Mouse (Mus musculus) embryonic facial prominence, embryonic 11.5 days (tissue): ENCODE measurements at regions not wholly inside any gene's neighbourhood (a gene's known extent, or its start where the extent isn't known, plus 50 kb on each side); places are given as distances from the start of the nearest gene placed in this dataset.

Source experiments
- ATAC-seq: fragments of 200-750 bp; cut with Nextera tagmentation; replicated peaks from 2 replicates; pipeline ENCODE4 v1.8.0; 2017; ENCODE audit warnings: low read depth; ENCODE audit not compliant: insufficient number of reproducible peaks, low FRiP score, low TSS enrichment
- DNase-seq: peaks from one replicate; pipeline ENCODE4 v3.0.0-alpha.2; 2015; ENCODE audit warnings: low spot score
- H3K27ac ChIP-seq: fragments of 300-500 bp; sonication (generic); replicated peaks from 2 replicates; pipeline ENCODE4 v1.5.1; 2014; ENCODE audit warnings: mild to moderate bottlenecking, low read depth, low read length, control low read depth
- H3K27me3 ChIP-seq: fragments of 300-500 bp; sonication (generic); 2 replicates; pipeline ENCODE4 v1.6.1; 2014; ENCODE audit warnings: mild to moderate bottlenecking, low read length, moderate library complexity, mixed read lengths; ENCODE audit not compliant: control insufficient read depth, insufficient read depth
- H3K36me3 ChIP-seq: fragments of 300-500 bp; sonication (generic); replicated peaks from 2 replicates; pipeline ENCODE4 v1.6.1; 2014; ENCODE audit warnings: low read depth, mild to moderate bottlenecking, low read length, moderate library complexity, mixed read lengths; ENCODE audit not compliant: control insufficient read depth, insufficient read depth
- H3K4me1 ChIP-seq: fragments of 300-500 bp; sonication (generic); 2 replicates; pipeline ENCODE4 v1.6.1; 2014; ENCODE audit warnings: low read length, mixed read lengths; ENCODE audit not compliant: control insufficient read depth, insufficient read depth
- H3K4me2 ChIP-seq: fragments of 300-500 bp; sonication (generic); 2 replicates; pipeline ENCODE4 v1.6.1; 2014; ENCODE audit warnings: low read depth, mild to moderate bottlenecking, control low read depth, low read length, moderate library complexity
- H3K4me3 ChIP-seq: fragments of 300-500 bp; sonication (generic); 2 replicates; pipeline ENCODE4 v1.5.1; 2014; ENCODE audit warnings: low read depth, low read length, control low read depth
- H3K9ac ChIP-seq: fragments of 300-500 bp; sonication (generic); replicated peaks from 2 replicates; pipeline ENCODE4 v1.6.1; 2014; ENCODE audit warnings: mild to moderate bottlenecking, control low read depth, low read length
- H3K9me3 ChIP-seq: fragments of 300-500 bp; sonication (generic); replicated peaks from 2 replicates; pipeline ENCODE4 v1.6.1; 2016; ENCODE audit warnings: mild to moderate bottlenecking, low read length, inconsistent platforms, mixed read lengths; ENCODE audit not compliant: control insufficient read depth
- WGBS: fragments of 180-500 bp; shearing (Covaris S2); extraction: QIAGEN DNeasy Blood & Tissue Kit; methylation state at CpG from one replicate; pipeline ENCODE4 v1.1.7; 2014; 5-methylcytosine and 5-hydroxymethylcytosine counted together

DNA sequence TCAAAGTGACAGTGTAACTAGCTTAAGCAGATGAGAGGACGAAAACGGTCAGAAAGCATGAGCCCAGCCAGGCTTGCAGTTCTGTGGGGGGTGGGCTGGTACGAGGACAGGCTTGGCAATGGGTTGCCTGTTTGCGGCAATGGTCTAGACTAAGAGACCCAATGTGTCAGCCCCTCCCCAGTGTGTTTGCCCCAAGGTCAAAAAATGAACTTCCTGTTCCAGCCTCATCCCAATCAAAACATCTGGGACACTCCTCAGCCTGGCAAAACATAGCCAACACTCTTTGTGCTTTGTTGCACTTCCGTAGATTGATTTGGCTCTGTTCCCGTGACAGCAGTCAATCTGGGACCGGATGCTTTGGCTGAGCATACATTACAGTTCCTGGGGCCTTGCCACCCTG lies 132.7 kb upstream of the Ces5a start:
- DNase-seq (peak; percentile 8), ATAC-seq (no peak)
- WGBS: 28% methylated on average over 7 of the region's 7 CpGs
- H3K4me3 ChIP-seq: no peak overlapping the region
- H3K27me3 ChIP-seq: no peaks in the 10 kb centered on the region
- no peaks in the 10 kb centered on the region for H3K36me3 ChIP-seq
- H3K9me3 ChIP-seq: no peaks in the 10 kb centered on the region
- no peaks in the 10 kb centered on the region for H3K4me1 ChIP-seq
- no peak overlapping the region for H3K9ac ChIP-seq
- H3K27ac ChIP-seq: no peak overlapping the region
- no peak overlapping the region for H3K4me2 ChIP-seq

DNA sequence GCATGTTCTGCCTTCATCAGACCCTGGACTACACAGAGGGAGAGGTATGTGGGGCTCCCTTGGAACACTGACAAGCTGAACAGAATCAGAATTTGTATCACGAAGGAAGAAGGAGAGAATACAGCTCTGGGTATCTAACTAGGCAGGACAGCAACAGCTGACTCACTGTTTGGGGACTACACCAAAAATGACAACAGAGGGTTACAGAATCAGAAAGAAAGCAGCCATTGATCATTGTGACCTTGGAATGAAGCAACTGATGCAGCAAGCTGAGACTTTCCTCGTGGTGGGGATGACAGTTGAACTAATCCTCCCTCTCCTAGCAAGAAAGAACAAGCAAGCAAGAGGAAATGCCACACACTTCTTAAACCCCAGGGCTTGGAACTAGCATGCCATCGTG lies 135.0 kb upstream of the Gnao1 start:
- DNase-seq (no peak), ATAC-seq (no peak)
- Histone ChIP-seq H3K9me3 (no peaks in the 10 kb centered on the region), H3K4me3 (no peak overlapping the region), H3K4me1 (no peaks in the 10 kb centered on the region), H3K27me3 (no peaks in the 10 kb centered on the region), H3K9ac (no peak overlapping the region), H3K27ac (no peak overlapping the region), H3K4me2 (no peak overlapping the region), H3K36me3 (no peaks in the 10 kb centered on the region)
- WGBS: 60% methylated on average over 3 of the region's 3 CpGs

DNA sequence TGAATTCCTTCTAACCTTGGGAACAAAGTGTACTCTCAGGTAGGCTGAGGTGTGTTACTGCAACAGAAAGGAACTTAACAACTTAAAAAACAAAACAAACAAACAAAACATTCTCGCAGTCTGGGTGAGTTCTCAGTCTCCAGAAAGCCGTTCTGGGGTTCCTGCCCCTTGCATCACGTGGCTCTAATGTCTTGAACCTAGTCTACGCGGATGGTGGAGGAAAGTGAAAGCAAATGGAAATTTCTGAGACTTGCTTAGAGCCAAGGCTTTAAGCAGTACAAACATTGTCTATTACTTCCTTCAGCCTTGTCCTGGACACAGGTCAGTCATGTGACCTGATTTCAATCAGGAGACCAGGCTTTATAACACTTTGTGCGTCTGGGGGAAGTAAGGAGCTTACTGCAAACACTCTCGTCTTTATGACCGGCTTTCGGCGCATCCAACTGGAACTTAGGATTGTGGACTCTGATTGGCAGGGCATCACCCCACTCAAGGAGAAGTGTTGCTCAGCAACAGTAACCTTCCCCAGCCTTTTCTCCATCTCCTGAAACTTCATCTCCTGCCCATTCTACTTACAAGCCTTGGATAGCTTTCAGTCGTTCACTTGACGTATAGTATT lies 125.9 kb upstream of the Gnao1 start:
- Histone ChIP-seq H3K36me3 (no peaks in the 10 kb centered on the region), H3K27me3 (no peaks in the 10 kb centered on the region), H3K9me3 (no peaks in the 10 kb centered on the region), H3K27ac (no peak overlapping the region), H3K4me2 (no peak overlapping the region), H3K4me1 (no peaks in the 10 kb centered on the region), H3K9ac (no peak overlapping the region), H3K4me3 (no peak overlapping the region)
- ATAC-seq (no peak), DNase-seq (no peak)
- 87% methylated on average over 12 of the region's 12 CpGs for WGBS

DNA sequence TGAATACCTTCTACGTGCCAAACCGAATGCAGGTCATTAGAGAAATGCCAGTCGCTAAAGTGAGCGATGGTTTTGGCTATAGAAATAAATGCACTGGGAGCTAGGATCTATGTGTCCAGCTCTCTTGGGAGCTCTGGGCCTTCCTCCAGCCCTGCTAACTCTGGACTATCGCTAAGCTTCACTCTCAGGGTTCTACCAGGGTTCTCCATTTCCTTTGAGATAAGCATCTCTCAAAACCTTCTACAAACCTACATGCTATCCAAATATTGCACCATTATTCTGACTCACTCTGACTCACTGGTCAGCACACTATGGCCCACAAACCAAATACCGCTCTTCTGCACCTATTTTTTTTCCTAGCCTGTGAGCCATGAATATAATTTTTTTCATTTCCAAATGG lies 125.4 kb upstream of the Gnao1 start:
- ATAC-seq (no peak), DNase-seq (no peak)
- Histone ChIP-seq H3K27ac (no peak overlapping the region), H3K4me1 (no peaks in the 10 kb centered on the region), H3K9me3 (no peaks in the 10 kb centered on the region), H3K4me2 (no peak overlapping the region), H3K9ac (no peak overlapping the region), H3K27me3 (no peaks in the 10 kb centered on the region), H3K36me3 (no peaks in the 10 kb centered on the region), H3K4me3 (no peak overlapping the region)
- WGBS: 95% methylated on average over 6 of the region's 6 CpGs

DNA sequence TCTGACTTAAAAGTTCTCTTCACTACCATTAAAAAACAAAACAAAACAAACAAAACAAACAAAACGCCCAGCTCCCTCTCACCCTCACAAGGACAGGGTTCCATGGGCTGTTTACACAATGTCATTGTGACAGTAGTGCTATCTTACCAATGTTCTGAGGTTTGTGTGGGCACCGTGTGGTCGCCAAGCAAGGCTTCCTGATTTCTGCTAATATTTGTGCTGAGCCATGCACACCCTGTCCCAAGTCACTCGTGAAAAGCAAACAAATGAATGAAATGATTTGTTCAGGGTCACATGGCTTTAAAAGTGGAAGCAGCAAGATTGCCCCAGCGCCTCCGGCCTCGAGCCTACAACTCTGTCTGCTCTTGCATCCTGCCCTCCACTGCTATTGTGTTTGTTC lies 120.9 kb upstream of the Gnao1 start:
- no peak overlapping the region for H3K27ac ChIP-seq
- 65% methylated on average over 7 of the region's 7 CpGs for WGBS
- ATAC-seq (no peak), DNase-seq (no peak)
- H3K4me1 ChIP-seq: no peaks in the 10 kb centered on the region
- H3K36me3 ChIP-seq: no peaks in the 10 kb centered on the region
- H3K27me3 ChIP-seq: no peaks in the 10 kb centered on the region
- H3K4me2 ChIP-seq: no peak overlapping the region
- H3K4me3 ChIP-seq: no peak overlapping the region
- no peaks in the 10 kb centered on the region for H3K9me3 ChIP-seq
- H3K9ac ChIP-seq: no peak overlapping the region

DNA sequence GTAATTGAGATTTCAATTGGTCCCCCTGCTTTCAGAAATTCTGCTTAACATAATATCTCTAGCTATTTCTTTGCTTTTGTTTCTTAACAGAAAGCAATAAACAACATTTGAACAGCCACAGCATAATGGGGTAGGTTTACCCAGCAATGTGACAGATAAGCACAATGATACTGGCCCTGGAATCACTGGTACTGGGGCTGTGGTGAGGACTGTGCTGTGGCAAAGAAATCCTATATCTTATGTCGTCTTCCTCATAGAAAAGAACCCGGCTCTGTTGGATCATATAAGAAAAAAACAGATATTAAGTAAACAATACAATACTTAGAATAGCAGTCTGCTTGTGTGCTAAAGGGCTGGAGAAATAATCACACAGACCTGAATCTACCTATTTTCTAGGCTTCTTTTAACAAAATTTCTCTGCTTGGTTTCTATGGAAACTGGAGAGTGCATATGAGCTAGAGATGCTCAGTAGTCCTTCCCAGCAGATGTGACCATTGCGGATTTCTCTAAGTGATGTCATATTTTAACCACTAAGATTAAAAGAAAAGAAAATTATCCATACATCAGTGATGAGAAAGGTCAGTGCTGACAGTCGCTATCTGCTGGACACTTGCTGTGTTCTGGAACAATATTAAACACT lies 119.8 kb upstream of the Gnao1 start:
- no peak overlapping the region for H3K9ac ChIP-seq
- no peak overlapping the region for H3K4me3 ChIP-seq
- H3K9me3 ChIP-seq: no peaks in the 10 kb centered on the region
- H3K4me2 ChIP-seq: no peak overlapping the region
- no peak for DNase-seq
- 88% methylated on average over 4 of the region's 4 CpGs for WGBS
- no peaks in the 10 kb centered on the region for H3K27me3 ChIP-seq
- no peaks in the 10 kb centered on the region for H3K36me3 ChIP-seq
- H3K4me1 ChIP-seq: no peaks in the 10 kb centered on the region
- no peak overlapping the region for H3K27ac ChIP-seq
- no peak for ATAC-seq

DNA sequence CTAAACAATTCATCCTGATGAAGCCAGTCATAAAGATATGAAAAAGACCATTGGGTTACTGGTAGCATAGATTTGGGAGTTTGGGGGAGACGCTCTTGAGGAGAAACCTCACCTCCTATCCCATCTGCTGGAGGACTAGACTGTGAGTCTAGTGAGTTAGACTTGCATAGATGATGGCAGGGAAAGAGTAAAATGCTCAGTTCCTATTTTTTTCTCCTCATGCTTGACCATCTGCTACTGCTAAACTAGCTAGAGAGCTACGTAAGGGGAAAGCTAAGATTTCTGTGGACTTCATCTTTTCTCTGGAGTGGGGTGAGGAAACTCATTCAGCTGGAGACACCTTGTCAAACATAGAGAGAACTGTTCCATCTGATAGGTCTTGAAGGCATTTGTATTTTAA lies 118.4 kb upstream of the Gnao1 start:
- 89% methylated on average over 2 of the region's 2 CpGs for WGBS

DNA sequence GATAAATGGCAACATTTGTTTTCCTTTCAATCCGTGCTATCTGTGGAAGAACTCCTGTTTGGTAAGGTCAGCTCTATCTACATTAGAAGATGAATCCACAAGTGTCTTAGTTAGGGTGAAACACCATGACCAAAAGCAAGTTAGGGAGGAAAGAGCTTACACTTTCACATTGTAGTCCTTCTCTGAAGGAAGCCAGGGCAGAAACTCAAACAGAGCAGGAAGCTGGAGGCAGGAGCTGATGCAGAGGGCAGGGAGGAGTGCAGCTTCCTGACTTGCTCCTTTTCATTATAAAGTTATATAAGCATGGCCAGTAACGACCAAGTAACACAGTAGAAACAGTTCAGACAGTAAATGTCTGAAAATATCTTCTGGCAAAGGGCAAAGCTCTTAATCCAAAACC lies 117.9 kb upstream of the Gnao1 start:
- WGBS: 77% methylated on average over 2 of the region's 2 CpGs
- Histone ChIP-seq H3K9me3 (no peaks in the 10 kb centered on the region), H3K27me3 (no peaks in the 10 kb centered on the region), H3K9ac (no peak overlapping the region), H3K27ac (no peak overlapping the region), H3K36me3 (no peaks in the 10 kb centered on the region), H3K4me1 (no peaks in the 10 kb centered on the region), H3K4me3 (no peak overlapping the region), H3K4me2 (no peak overlapping the region)
- DNase-seq: no peak
- no peak for ATAC-seq

More for the DNA sequence above, 118.4 kb upstream of the Gnao1 start:
- ATAC-seq (no peak), DNase-seq (no peak)
- no peak overlapping the region for H3K4me2 ChIP-seq
- H3K27me3 ChIP-seq: no peaks in the 10 kb centered on the region
- H3K4me3 ChIP-seq: no peak overlapping the region
- no peaks in the 10 kb centered on the region for H3K9me3 ChIP-seq
- H3K27ac ChIP-seq: no peak overlapping the region
- no peaks in the 10 kb centered on the region for H3K4me1 ChIP-seq
- no peak overlapping the region for H3K9ac ChIP-seq
- no peaks in the 10 kb centered on the region for H3K36me3 ChIP-seq
